Mouse (Mus musculus) thymus, adult 18-20 months (tissue): ENCODE measurements around the gene Pmepa1.

Source experiments
- DNase-seq, 2 experiments: peaks; one replicate each; pipeline ENCODE4 v3.0.0; 2022; ENCODE audit warnings: mixed read lengths in 2 of 2

The Pmepa1 gene

GRCm38 (mm10) chr2:173276409-173276808 lies at the start of gene Pmepa1:
Gene Pmepa1 (minus strand): TSS chr2:173276533.
- DNase-seq: peak; percentile 77 to 83

DNA sequence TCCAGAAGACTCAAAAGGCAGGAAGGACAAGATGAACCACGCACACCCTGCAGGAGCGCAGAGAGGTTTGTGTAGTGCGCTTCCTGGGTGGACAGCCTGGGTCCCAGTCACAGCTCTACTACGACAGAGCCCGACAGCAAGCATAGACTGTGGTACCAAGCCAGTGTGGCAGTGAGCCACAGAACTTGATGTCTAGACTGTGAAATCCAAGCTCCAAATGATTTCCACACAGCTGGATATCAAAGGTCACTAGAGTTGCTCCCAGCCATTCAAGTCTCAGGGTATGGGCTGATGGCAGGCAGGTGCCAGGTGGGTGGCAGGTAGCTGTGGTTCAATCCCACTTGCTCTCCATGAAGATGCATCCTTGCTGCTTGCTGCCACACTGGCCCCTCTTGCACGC lies 45.4 kb upstream of the Pmepa1 start:
- DNase-seq: no peak

- no peak for DNase-seq
Observed at GRCm38 (mm10) chr2:173321194-173321593, 44.9 kb upstream of the Pmepa1 start.

DNA sequence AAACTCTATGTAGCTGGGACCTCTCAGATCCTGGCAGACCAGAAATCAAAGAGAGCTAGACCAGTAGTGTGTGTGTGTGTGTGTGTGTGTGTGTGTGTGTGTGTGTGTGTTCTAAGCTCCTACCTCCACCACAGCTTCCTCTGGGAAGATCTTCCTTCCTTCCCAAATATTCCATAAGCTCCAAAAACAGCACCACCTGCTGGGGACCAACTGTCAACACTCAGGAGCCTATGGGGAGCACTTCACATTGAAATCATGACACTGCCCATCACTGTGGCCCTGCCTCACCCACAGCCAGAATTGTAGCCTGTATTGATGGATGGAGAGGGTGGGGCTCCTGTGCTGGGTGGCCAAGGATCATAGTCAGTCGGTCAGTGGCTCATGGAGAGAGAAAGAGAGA lies 38.0 kb upstream of the Pmepa1 start:
- DNase-seq: no peak

DNA sequence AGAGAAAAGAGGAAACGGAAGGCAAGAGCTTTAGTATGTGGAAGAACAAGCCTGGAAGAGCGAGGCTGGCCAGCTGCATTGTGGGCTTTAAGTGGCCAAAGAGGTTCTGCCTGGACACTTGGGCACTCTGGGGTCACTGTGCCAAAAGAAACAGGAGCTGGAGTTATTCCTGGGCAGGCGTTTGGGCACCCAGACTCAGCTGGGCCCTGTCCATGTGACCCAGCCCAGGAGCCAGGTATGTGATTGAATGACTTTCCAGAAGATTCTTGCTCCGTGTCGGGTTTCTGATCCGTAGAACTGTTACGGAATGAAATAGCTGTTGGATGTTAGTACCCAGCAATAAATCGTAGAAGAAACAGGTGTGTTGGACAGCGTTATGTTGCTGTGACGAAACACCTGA lies 32.2 kb upstream of the Pmepa1 start:
- no peak for DNase-seq

GRCm38 (mm10) chr2:173307984-173308383 lies 31.7 kb upstream of the Pmepa1 start:
- no peak for DNase-seq

- no peak for DNase-seq
Observed at GRCm38 (mm10) chr2:173307561-173307960, 31.2 kb upstream of the Pmepa1 start.

- DNase-seq: peak; percentile 18 to 24
Observed at GRCm38 (mm10) chr2:173306734-173307525, 30.6 kb upstream of the Pmepa1 start.

DNA sequence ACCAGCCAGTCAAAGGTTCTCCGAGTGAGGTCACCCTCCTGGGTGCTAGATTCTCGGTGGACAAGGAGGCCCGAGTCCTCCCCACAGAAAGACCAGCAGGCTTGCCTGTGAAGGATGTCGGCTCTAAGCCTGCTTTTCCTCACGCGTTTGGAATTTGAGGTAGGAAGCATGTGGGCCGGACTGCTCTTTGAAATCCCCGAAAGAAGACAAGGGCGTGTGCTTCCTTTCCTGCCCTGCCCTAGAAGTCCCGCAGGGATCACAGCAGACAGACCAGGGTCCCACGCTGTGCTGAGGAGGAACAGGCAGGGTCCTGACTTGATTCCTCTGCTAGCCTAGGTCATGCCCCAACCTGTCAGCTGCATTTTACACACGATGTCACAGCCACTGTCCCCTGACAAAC lies 28.7 kb upstream of the Pmepa1 start:
- DNase-seq: no peak

- DNase-seq: no peak
Observed at GRCm38 (mm10) chr2:173300663-173301630, 24.6 kb upstream of the Pmepa1 start.

DNA sequence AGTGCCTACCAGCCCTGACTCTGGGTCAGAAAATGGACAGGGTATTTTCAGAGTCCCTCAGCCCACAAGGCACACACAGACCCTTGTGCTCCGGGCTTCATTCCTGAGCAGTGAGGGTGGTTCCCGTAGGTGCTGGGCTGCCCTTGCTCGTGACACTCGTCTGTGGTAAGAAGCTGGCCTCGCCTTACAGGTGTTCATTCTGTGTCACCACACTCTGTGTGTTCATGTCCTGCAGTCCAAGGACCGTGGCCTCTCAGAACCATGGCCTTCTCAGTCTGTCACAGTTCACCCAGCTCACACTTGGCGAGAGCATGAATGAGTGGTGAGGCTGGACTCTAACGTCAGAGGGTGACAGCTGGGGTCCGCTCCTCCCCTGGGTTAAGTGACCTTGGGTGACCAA lies 20.1 kb upstream of the Pmepa1 start:
- DNase-seq: no peak

GRCm38 (mm10) chr2:173293042-173293441 lies 16.7 kb upstream of the Pmepa1 start:
- no peak for DNase-seq

DNA sequence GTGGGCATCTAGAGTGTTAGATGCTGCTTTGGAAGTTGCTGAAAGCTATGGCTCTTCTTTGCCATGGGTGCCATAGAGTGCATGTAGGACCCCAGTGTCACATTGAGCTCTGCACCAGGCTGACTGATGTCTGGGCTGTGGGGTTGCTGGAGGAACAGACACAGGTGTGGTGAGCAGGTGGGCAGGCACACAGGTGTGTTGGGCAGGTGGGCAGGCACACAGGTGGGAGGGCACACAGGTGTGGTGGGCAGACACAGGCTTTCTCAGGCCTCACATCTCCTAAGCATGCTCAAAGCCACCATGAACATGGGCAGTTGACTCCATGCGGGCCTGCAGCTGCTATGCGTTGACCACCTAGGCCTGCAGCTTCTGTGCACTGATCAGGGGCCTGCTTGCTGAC lies 16.2 kb upstream of the Pmepa1 start:
- no peak for DNase-seq

DNA sequence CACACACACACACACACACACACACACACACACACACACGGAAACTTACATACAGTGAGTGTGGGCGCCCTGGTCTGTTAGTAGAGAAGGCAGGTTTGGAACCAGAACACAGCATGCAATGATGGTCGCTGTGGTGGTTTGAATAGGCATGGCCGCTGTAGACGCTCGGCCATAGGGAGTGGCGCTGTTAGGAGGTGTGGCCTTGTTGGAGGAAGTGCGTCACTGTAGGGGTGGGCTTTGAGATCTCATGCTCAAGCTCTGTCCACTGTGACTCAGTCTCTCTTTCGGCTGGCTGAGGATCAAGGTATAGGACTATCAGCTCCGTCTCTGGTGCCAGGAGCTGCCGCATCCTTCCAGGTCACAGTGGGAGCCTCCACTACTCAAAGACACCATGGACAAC lies 14.6 kb upstream of the Pmepa1 start:
- DNase-seq: no peak

DNA sequence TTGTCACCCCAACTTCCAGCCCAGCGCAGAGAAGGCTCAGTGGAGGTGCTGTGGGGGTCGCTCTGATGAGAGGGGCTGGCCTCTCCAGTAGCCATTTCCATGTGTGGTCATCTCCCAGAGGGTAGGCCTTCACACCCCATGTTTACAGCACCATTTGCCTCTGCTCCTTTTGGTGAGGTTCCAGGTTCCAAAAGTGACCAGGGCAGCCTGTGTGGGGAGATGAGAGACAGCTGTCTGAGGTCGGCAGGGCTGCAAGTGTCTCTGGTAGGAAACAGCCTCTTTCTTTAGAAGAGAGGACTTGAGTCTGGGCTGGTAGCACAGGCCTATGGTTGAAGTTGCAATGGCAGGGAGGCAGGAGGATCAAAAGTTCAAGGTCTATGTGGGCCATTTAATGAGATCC lies 13.6 kb upstream of the Pmepa1 start:
- no peak for DNase-seq

- no peak for DNase-seq
Observed at GRCm38 (mm10) chr2:173285816-173286538, 9.6 kb upstream of the Pmepa1 start.

- DNase-seq: no peak
Observed at GRCm38 (mm10) chr2:173284771-173285170, 8.4 kb upstream of the Pmepa1 start.

GRCm38 (mm10) chr2:173282191-173282590 lies 5.9 kb upstream of the Pmepa1 start:
- no peak for DNase-seq

- DNase-seq: no peak
Observed at GRCm38 (mm10) chr2:173281021-173281937, 4.9 kb upstream of the Pmepa1 start.

GRCm38 (mm10) chr2:173278846-173279580 lies 2.7 kb upstream of the Pmepa1 start:
- no peak for DNase-seq

GRCm38 (mm10) chr2:173276859-173277258 lies 526 bp upstream of the Pmepa1 start:
- no peak for DNase-seq
